Mouse (Mus musculus): ENCODE measurements around the gene Thrap3. TPM values are rescaled to one million over a fixed set of nuclear protein-coding genes. Genes with fewer than 3 reads are reported as not detected.

Thrap3 gene
- polyA plus RNA-seq, 1 experiment = 56.6 TPM

GRCm38 (mm10) chr4:126194916-126195315 is 7.6 kb downstream of the Thrap3 start:
- H3K36me3 ChIP-seq (ENCODE audit: control insufficient read depth, insufficient read depth) = peaks cover 28% of the 10 kb centered on the region
- H3K79me2 ChIP-seq (ENCODE audit: control insufficient read depth, insufficient read depth) = peaks cover 100% of the 10 kb centered on the region
- no peak for TF ChIP-seq TCF12 (IDR thresholded peaks at IDR 0.05; ENCODE audit: insufficient read depth, poor library complexity, severe bottlenecking)
- TF ChIP-seq TCF3 (IDR thresholded peaks at IDR 0.05; ENCODE audit: insufficient read length, low read depth) = no peak
- TF ChIP-seq USF1 (IDR thresholded peaks at IDR 0.05; ENCODE audit: low read depth) = no peak
- no peak for TF ChIP-seq SRF (IDR thresholded peaks at IDR 0.05; ENCODE audit: control insufficient read depth, insufficient read length, low read depth)
- no peak for TF ChIP-seq POLR2AphosphoS2 (IDR thresholded peaks at IDR 0.05; ENCODE audit: insufficient read length, low read depth)
- no peak for TF ChIP-seq CEBPB (IDR thresholded peaks at IDR 0.05; ENCODE audit: insufficient read depth, poor library complexity, severe bottlenecking)
- H3K4me3 ChIP-seq = no peak overlapping the region
- no peak overlapping the region for H3K4me2 ChIP-seq (ENCODE audit: low read depth)
- no peaks in the 10 kb centered on the region for H3K27me3 ChIP-seq (ENCODE audit: control insufficient read depth, insufficient read depth, insufficient read length)
- no peak overlapping the region for H3ac ChIP-seq (ENCODE audit: control insufficient read depth, insufficient read length)

- no peak overlapping the region for H3K4me2 ChIP-seq (ENCODE audit: low read depth)
- peaks cover 100% of the 10 kb centered on the region for H3K79me2 ChIP-seq (ENCODE audit: control insufficient read depth, insufficient read depth)
- TF ChIP-seq TCF3 (IDR thresholded peaks at IDR 0.05; ENCODE audit: insufficient read length, low read depth) = no peak
- TF ChIP-seq POLR2AphosphoS2 (IDR thresholded peaks at IDR 0.05; ENCODE audit: insufficient read length, low read depth) = no peak
- no peak for TF ChIP-seq POLR2A (IDR thresholded peaks at IDR 0.05; ENCODE audit: insufficient read length, low read depth)
- no peak for TF ChIP-seq MYOG (IDR thresholded peaks at IDR 0.05; ENCODE audit: control insufficient read depth in 1 of 3, insufficient read depth in 1 of 3, insufficient read length in 2 of 3, low read depth in 2 of 3)
- no peak for TF ChIP-seq CEBPB (IDR thresholded peaks at IDR 0.05; ENCODE audit: insufficient read depth, poor library complexity, severe bottlenecking)
- no peak for TF ChIP-seq TCF12 (IDR thresholded peaks at IDR 0.05; ENCODE audit: insufficient read depth, poor library complexity, severe bottlenecking)
- no peak for TF ChIP-seq MYOD1 (IDR thresholded peaks at IDR 0.05; ENCODE audit: control insufficient read depth in 1 of 3, insufficient read length in 2 of 3, low read depth in 2 of 3)
- no peak for TF ChIP-seq MAX (IDR thresholded peaks at IDR 0.05; ENCODE audit: low read depth)
- no peak for TF ChIP-seq REST (IDR thresholded peaks at IDR 0.05; ENCODE audit: insufficient read depth, insufficient read length)
- no peak for TF ChIP-seq E2F4 (IDR thresholded peaks at IDR 0.05; ENCODE audit: insufficient read depth)
- no peak for TF ChIP-seq USF1 (IDR thresholded peaks at IDR 0.05; ENCODE audit: low read depth)
- no peak for TF ChIP-seq SRF (IDR thresholded peaks at IDR 0.05; ENCODE audit: control insufficient read depth, insufficient read length, low read depth)
- peaks cover 28% of the 10 kb centered on the region for H3K36me3 ChIP-seq (ENCODE audit: control insufficient read depth, insufficient read depth)
- no peak overlapping the region for H3K4me3 ChIP-seq
- no peaks in the 10 kb centered on the region for H3K27me3 ChIP-seq (ENCODE audit: control insufficient read depth, insufficient read depth, insufficient read length)
- no peak overlapping the region for H3ac ChIP-seq (ENCODE audit: control insufficient read depth, insufficient read length)
Measured at GRCm38 (mm10) chr4:126194216-126194615, 8.3 kb downstream of the Thrap3 start.

- no peak overlapping the region for H3K4me2 ChIP-seq (ENCODE audit: low read depth)
- TF ChIP-seq MYOG (IDR thresholded peaks at IDR 0.05; ENCODE audit: control insufficient read depth in 1 of 3, insufficient read depth in 1 of 3, insufficient read length in 2 of 3, low read depth in 2 of 3) = no peak
- TF ChIP-seq USF1 (IDR thresholded peaks at IDR 0.05; ENCODE audit: low read depth) = no peak
- TF ChIP-seq SRF (IDR thresholded peaks at IDR 0.05; ENCODE audit: control insufficient read depth, insufficient read length, low read depth) = no peak
- no peak for TF ChIP-seq MYOD1 (IDR thresholded peaks at IDR 0.05; ENCODE audit: control insufficient read depth in 1 of 3, insufficient read length in 2 of 3, low read depth in 2 of 3)
- TF ChIP-seq POLR2A (IDR thresholded peaks at IDR 0.05; ENCODE audit: insufficient read length, low read depth) = no peak
- TF ChIP-seq POLR2AphosphoS2 (IDR thresholded peaks at IDR 0.05; ENCODE audit: insufficient read length, low read depth) = no peak
- TF ChIP-seq REST (IDR thresholded peaks at IDR 0.05; ENCODE audit: insufficient read depth, insufficient read length) = no peak
- TF ChIP-seq TCF3 (IDR thresholded peaks at IDR 0.05; ENCODE audit: insufficient read length, low read depth) = no peak
- no peak for TF ChIP-seq CEBPB (IDR thresholded peaks at IDR 0.05; ENCODE audit: insufficient read depth, poor library complexity, severe bottlenecking)
- TF ChIP-seq TCF12 (IDR thresholded peaks at IDR 0.05; ENCODE audit: insufficient read depth, poor library complexity, severe bottlenecking) = no peak
- no peak for TF ChIP-seq MAX (IDR thresholded peaks at IDR 0.05; ENCODE audit: low read depth)
- TF ChIP-seq E2F4 (IDR thresholded peaks at IDR 0.05; ENCODE audit: insufficient read depth) = no peak
- H3K27me3 ChIP-seq (ENCODE audit: control insufficient read depth, insufficient read depth, insufficient read length) = no peaks in the 10 kb centered on the region
- no peak overlapping the region for H3K4me3 ChIP-seq
- H3K36me3 ChIP-seq (ENCODE audit: control insufficient read depth, insufficient read depth) = peaks cover 29% of the 10 kb centered on the region
- H3ac ChIP-seq (ENCODE audit: control insufficient read depth, insufficient read length) = no peak overlapping the region
- peaks cover 100% of the 10 kb centered on the region for H3K79me2 ChIP-seq (ENCODE audit: control insufficient read depth, insufficient read depth)
Measured at GRCm38 (mm10) chr4:126190636-126191035, 11.9 kb downstream of the Thrap3 start.

GRCm38 (mm10) chr4:126187096-126187495 is 15.5 kb downstream of the Thrap3 start:
- TF ChIP-seq POLR2A (IDR thresholded peaks at IDR 0.05; ENCODE audit: insufficient read length, low read depth) (no peak), MAX (IDR thresholded peaks at IDR 0.05; ENCODE audit: low read depth) (no peak), USF1 (IDR thresholded peaks at IDR 0.05; ENCODE audit: low read depth) (no peak), SRF (IDR thresholded peaks at IDR 0.05; ENCODE audit: control insufficient read depth, insufficient read length, low read depth) (no peak), CEBPB (IDR thresholded peaks at IDR 0.05; ENCODE audit: insufficient read depth, poor library complexity, severe bottlenecking) (no peak), REST (IDR thresholded peaks at IDR 0.05; ENCODE audit: insufficient read depth, insufficient read length) (no peak), MYOD1 (IDR thresholded peaks at IDR 0.05; ENCODE audit: control insufficient read depth in 1 of 3, insufficient read length in 2 of 3, low read depth in 2 of 3) (no peak), TCF12 (IDR thresholded peaks at IDR 0.05; ENCODE audit: insufficient read depth, poor library complexity, severe bottlenecking) (no peak), POLR2AphosphoS2 (IDR thresholded peaks at IDR 0.05; ENCODE audit: insufficient read length, low read depth) (no peak), E2F4 (IDR thresholded peaks at IDR 0.05; ENCODE audit: insufficient read depth) (no peak), MYOG (IDR thresholded peaks at IDR 0.05; ENCODE audit: control insufficient read depth in 1 of 3, insufficient read depth in 1 of 3, insufficient read length in 2 of 3, low read depth in 2 of 3) (no peak), TCF3 (IDR thresholded peaks at IDR 0.05; ENCODE audit: insufficient read length, low read depth) (no peak)
- Histone ChIP-seq H3K36me3 (ENCODE audit: control insufficient read depth, insufficient read depth) (peaks cover 32% of the 10 kb centered on the region), H3K4me2 (ENCODE audit: low read depth) (no peak overlapping the region)

More at GRCm38 (mm10) chr4:126187096-126187495, 15.5 kb downstream of the Thrap3 start:
- no peak overlapping the region for H3ac ChIP-seq (ENCODE audit: control insufficient read depth, insufficient read length)
- no peaks in the 10 kb centered on the region for H3K27me3 ChIP-seq (ENCODE audit: control insufficient read depth, insufficient read depth, insufficient read length)
- H3K79me2 ChIP-seq (ENCODE audit: control insufficient read depth, insufficient read depth) = peaks cover 100% of the 10 kb centered on the region
- H3K4me3 ChIP-seq = no peak overlapping the region
